Mouse (Mus musculus) cortical plate, adult 2 months (tissue): Measurements from ENCODE around the gene Hexb. TPM values are rescaled to one million over a fixed set of nuclear protein-coding genes. Genes with fewer than 3 reads are reported as not detected.
A peak's percentile ranks its signal among the peaks of the same experiment; 100 is the strongest.

ENCODE experiments used
- H3K27ac ChIP-seq: fragments of 200-500 bp; 2 replicates; pipeline ENCODE4 v1.5.1; 2012; ENCODE audit warnings: low read length, control low read depth, inconsistent platforms; ENCODE audit not compliant: insufficient read depth
- H3K4me1 ChIP-seq: fragments of 200-500 bp; 2 replicates; pipeline ENCODE4 v1.6.1; 2011; ENCODE audit warnings: low read length; ENCODE audit not compliant: control insufficient read depth, insufficient read depth
- H3K4me3 ChIP-seq: fragments of 200-500 bp; 2 replicates; pipeline ENCODE4 v1.5.1; 2011; ENCODE audit warnings: mild to moderate bottlenecking, low read length, control low read depth; ENCODE audit not compliant: insufficient read depth
- CTCF ChIP-seq: fragments of 200-500 bp; IDR thresholded peaks from 2 replicates; pipeline ENCODE4 v1.5.1; 2011; ENCODE audit warnings: mild to moderate bottlenecking, control low read depth, low read length; ENCODE audit not compliant: insufficient read depth; ENCODE audit errors: extremely low read depth
- POLR2A ChIP-seq: fragments of 200-500 bp; IDR thresholded peaks from 2 replicates; pipeline ENCODE4 v1.6.1; 2011; ENCODE audit warnings: mild to moderate bottlenecking, low read length, control low read depth; ENCODE audit not compliant: insufficient read depth; ENCODE audit errors: extremely low read depth
- polyA plus RNA-seq: library from polyadenylated mRNA; depleted of rRNA; stranded (reverse); fragments of >200 nt; gene quantifications from 2 replicates; pipeline ENCODE4 v1.2.3, GENCODE M21; 2012

Gene Hexb
- polyA plus RNA-seq, 1 experiment = 160 TPM

DNA sequence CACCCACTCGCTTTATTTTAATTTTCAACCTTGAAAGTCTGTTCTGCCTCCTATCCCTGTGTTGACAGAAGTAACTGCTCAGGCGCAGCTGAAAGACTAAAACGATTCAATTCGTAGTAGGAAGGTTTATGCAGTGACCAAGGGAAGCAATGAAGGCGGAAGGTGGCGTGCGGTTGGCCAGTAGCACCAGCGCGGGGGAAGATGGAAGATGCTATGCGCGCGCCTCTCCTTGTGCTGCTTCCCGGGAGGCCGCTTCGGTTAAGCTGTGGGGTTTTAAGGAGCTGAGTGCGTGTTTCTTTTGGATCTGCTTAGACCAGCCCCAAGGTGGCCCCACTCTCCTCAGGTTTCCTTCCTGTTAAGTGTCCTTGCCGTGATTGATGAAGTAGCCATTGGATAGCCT, 27.0 kb upstream of the Hexb start:
- H3K4me3 ChIP-seq = peak overlapping the region; percentile 22; the same call in 1 of the 2 replicates
- H3K4me1 ChIP-seq = no peaks in the 10 kb centered on the region; the same call in 1 of the 2 replicates
- no peak for TF ChIP-seq CTCF
- TF ChIP-seq POLR2A = 0 out of 2 replicates have a peak, but pooled peaks have one; percentile 29
- H3K27ac ChIP-seq = no peak overlapping the region

DNA sequence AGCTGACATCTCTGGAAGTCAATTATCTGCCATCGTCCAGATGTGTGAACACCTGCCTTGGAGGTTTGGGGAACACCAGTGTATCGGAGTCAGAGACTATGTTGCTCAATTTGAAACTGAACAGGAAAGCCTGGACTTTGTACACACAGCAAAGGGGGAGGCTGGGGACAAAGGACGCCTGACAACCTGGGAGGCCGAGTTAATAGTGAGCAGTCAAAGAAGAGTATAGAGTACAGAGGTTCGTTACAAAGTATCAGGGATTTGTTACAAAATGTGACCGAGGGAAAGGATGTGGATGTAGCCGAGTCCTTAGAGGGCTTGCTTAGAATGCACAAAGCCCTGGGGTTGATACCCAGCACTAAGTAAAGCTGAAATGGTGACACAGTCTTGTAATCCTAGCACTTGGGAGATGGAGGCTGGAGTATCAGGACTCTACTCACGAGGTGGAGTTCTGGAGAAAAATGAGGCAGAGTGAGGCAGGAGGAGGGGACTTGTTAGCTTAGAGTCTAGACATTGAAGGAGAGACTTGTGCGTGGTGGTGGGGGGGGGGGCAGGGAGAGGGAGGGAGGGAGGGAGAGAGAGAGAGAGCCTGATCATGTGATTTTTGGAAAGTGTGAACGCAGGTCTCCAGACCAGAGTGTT, 26.3 kb upstream of the Hexb start:
- TF ChIP-seq CTCF (no peak), POLR2A (no peak)
- H3K4me1 ChIP-seq = no peaks in the 10 kb centered on the region; the same call in 1 of the 2 replicates
- no peak overlapping the region for H3K4me3 ChIP-seq
- H3K27ac ChIP-seq = no peak overlapping the region

DNA sequence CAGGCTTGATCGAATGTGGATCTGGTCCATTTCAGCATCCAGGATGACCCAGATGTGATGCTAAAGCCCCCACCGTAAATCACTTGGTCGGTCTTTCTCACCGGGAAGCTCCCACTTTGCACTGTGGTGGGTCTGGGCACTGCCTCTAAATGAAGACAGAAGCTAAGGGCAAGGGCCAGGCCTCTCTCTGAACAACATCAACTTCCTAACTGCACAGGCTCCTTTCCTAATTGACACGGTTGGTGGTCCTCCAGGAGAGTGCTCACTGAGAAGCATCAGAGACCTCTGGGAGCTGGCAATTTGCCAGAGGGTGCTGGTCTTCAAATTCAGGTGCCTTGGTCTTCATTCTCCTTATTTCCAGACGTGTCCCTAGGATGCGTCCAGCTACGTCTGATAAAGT, 25.7 kb upstream of the Hexb start:
- TF ChIP-seq POLR2A (no peak), CTCF (no peak)

DNA sequence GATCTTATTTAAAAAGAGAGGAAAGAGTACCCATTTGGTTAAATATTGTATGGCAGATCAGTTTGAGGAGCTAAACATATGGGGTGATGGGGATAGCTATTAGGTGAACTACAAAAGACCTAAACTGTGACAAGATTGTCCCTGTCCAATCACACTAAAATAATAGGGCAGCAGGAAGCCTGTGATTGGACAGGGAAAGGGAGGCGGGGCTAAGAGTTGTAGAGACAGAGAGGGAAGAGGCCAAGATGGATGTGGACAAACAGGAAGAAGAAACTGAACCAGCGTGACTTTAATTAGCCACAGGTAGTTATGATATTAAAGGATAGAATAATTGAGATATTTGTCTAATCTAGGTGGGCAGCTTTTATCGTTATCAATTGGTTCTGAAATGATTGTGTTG, 21.9 kb upstream of the Hexb start:
- TF ChIP-seq POLR2A = no peak
- Histone ChIP-seq H3K4me3 (no peak overlapping the region), H3K4me1 (no peaks in the 10 kb centered on the region), H3K27ac (no peak overlapping the region)

More for the DNA sequence above, 25.7 kb upstream of the Hexb start:
- H3K27ac ChIP-seq = no peak overlapping the region
- no peaks in the 10 kb centered on the region; the same call in 1 of the 2 replicates for H3K4me1 ChIP-seq
- H3K4me3 ChIP-seq = no peak overlapping the region

DNA sequence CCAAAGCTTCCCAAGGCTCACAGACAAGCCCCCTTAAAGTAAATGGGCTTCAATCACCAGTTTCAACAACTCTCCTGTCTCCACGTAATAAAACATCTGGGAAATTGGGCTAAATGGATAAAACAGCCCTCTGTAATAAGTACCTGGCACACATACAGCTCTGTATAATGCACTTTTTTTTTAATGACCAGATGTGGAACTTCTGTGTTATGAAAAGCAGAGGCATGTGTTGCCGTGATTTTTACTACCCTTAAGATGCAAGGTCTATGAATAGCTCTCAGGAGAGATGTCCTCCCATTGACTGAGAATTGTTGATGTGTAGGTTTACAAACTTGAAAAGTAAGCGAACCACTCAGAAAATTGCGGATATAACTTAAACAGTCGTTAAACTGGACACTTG, 18.0 kb upstream of the Hexb start:
- TF ChIP-seq POLR2A (no peak), CTCF (no peak)
- no peak overlapping the region for H3K27ac ChIP-seq
- no peaks in the 10 kb centered on the region for H3K4me1 ChIP-seq

DNA sequence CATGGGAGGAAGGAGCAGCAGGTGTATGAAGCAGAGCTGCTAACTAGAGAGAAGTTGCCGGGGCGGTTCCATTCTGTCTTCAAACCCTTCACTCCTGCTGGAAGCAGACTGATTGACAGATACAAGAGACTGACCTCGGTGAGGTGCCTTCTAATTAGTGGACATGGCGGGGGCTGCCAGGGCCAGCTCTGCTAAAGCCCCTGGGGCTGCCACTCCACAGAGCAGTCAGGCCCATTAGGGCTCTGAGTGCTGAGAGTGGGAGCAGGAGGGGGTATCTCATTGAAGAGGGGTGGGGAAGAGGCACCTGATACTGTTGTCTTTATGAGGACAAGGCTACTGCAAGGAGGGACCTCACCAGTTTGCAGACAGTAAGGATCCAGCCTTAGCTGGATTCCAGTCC, 17.4 kb upstream of the Hexb start:
- TF ChIP-seq CTCF (no peak), POLR2A (no peak)
- no peak overlapping the region for H3K27ac ChIP-seq
- H3K4me3 ChIP-seq = no peak overlapping the region
- H3K4me1 ChIP-seq = no peaks in the 10 kb centered on the region

More for the DNA sequence above, 18.0 kb upstream of the Hexb start:
- no peak overlapping the region for H3K4me3 ChIP-seq

DNA sequence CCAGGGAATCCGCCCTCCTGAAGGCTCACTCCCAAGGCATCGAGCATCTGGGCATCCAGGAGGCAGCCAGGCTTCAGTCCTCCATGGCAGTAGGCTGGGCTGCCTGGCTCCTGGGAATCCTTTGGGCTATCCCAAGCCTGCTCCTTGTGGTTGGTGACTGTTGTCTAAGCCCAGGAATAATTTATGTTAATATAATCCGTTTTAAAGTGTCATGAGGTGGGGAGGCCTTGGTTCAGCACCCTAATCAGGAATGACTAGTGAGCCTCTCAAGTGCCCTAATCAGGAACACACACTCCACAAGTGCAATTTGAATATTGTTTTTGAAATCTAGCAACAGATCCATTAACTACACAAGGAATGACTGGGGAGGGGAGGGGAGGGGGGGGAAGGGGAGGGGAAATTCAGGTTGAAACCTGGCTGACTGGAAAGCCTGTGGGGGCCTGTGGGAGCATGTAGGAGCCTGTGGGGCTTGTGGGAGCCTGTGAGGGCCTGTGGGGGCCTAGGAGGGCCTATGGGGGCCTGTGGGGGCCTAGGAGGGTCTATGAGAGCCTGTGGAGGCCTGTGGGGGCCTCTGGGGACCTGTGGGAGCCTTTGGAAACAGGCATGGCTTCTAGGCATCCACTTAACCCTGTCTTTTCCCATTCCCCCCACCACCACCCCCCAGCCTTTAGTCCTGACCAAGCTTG, 16.6 kb upstream of the Hexb start:
- TF ChIP-seq POLR2A = no peak
- no peak for TF ChIP-seq CTCF
- no peaks in the 10 kb centered on the region for H3K4me1 ChIP-seq
- H3K27ac ChIP-seq = no peak overlapping the region
- no peak overlapping the region for H3K4me3 ChIP-seq

DNA sequence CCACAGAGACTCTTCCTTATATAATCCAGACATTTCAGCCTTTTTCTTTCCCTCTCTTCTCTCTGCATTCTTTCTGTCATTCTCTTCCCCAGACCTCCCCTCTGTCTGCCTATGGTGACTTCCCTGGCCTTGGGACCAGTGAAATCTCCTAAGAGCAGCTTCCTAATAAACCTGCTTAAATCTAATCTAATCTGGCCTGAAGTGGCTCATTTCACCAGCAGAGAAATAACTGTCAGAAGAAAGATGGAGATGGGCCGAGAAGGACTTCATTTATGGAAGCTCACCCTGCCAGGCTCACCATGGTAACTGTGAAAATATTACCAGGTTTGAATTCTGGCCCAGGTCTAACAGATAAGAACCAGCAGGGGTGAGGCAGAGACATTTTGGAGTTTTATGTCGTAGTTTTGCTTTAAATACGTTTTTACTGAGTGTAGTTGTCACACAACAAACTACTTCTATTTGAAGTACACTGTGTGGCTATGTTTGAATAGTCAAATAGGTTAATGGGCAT, 10.4 kb upstream of the Hexb start:
- H3K27ac ChIP-seq = no peak overlapping the region
- TF ChIP-seq POLR2A = no peak
- no peak for TF ChIP-seq CTCF
- H3K4me3 ChIP-seq = no peak overlapping the region
- H3K4me1 ChIP-seq = no peaks in the 10 kb centered on the region; the same call in 1 of the 2 replicates

DNA sequence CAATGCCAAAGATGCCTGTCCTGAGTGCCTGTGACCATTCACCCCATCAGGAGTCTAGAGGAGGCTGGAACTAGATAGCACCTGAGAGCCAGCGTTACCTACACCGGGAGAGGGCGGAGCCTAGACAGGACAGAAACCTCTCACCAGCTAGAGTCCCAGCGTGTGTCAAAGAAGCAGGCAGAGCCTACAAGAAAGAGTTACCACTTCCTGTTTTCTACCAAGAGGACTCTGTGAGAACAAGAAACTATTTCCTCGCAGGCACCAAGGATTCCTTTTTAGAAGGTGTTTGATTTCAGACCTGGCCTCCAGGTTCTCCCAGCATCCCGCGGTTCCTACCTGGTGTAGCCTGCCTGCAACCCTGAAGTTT, 9.9 kb upstream of the Hexb start:
- no peaks in the 10 kb centered on the region; the same call in 1 of the 2 replicates for H3K4me1 ChIP-seq
- TF ChIP-seq POLR2A (no peak), CTCF (no peak)
- no peak overlapping the region for H3K4me3 ChIP-seq
- H3K27ac ChIP-seq = no peak overlapping the region

DNA sequence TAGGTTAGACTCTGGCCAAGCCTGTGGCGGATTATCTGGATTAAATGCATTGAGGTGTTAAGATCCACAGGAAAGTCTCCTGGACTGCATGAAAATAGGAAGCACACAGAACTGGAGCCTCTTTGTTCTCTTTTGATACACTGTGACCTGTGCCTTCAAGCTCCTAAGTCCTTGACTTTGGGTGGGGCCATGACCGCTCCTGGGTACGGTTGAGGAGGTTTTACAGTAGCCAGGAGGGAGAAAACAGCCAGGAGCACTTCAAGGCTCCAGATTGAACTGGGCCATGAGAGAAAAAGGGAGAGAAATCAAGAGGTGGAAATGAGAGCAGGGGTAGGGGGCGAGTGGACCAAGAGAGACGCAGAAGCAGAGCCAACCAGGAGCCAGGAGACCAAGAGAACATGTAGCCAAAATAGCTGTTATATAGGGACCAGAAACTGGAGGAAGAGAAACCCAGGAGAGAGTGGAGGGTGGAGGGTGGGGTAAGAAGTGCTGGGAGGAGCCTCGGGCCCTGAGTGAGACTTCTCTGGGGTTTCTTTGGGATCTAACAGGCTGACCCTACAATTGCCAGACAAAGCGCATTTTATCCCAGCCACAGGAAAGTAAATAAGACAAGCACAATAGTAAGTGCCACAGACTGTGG, 9.4 kb upstream of the Hexb start:
- Histone ChIP-seq H3K27ac (peak overlapping the region; percentile 54; the same call in 1 of the 2 replicates), H3K4me3 (no peak overlapping the region), H3K4me1 (no peaks in the 10 kb centered on the region; the same call in 1 of the 2 replicates)
- no peak for TF ChIP-seq POLR2A
- no peak for TF ChIP-seq CTCF
